Mouse (Mus musculus) myocyte (in vitro differentiated cells): ENCODE measurements around the gene Prr14.
"Not testable (repeated sequence)": the region's sequence is repeated elsewhere in the genome, so short reads cannot be mapped to it uniquely, and the experiment has no call there.

Experiments
- CEBPB ChIP-seq: IDR thresholded peaks from 2 replicates; pipeline ENCODE4 v1.6.1; 2011; ENCODE audit warnings: mild to moderate bottlenecking, moderate library complexity; ENCODE audit not compliant: poor library complexity, insufficient read depth, severe bottlenecking
- MYOG ChIP-seq, 3 experiments: IDR thresholded peaks; one replicate each; pipeline ENCODE4 v1.6.1; 2011; ENCODE audit warnings: control low read depth in 2 of 3, low read depth in 2 of 3, mild to moderate bottlenecking in 2 of 3; ENCODE audit not compliant: insufficient read length in 2 of 3, control insufficient read depth in 1 of 3, insufficient read depth in 1 of 3
- POLR2A ChIP-seq: IDR thresholded peaks from one replicate; pipeline ENCODE4 v1.6.1; 2011; ENCODE audit warnings: low read depth, mild to moderate bottlenecking, control low read depth, moderate library complexity; ENCODE audit not compliant: insufficient read length
- TCF12 ChIP-seq: IDR thresholded peaks from one replicate; pipeline ENCODE4 v1.6.1; 2011; ENCODE audit warnings: mild to moderate bottlenecking, control low read depth; ENCODE audit not compliant: poor library complexity, insufficient read depth, severe bottlenecking
- USF1 ChIP-seq: IDR thresholded peaks from one replicate; pipeline ENCODE4 v1.6.1; 2011; ENCODE audit warnings: low read depth, mild to moderate bottlenecking, control low read depth, moderate library complexity

DNA sequence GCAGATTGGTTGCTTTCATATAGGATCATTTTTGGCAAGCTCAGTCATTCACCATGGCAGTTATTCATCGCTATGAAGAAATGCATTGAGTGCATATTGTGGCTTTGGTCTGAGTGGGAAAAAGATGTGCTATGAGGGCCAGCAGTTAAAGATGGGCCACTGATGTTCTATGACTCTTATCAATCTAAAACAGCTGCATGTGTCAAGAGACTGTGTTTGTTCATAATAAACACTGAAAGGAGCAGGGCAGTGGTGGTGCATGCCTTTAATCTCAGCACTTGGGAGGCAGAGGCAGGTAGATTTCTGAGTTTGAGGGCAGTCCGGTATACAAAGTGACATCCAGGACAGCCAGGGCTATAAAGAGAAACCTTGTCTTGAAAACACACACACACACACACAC is 6.3 kb downstream of the Prr14 start:
- not testable (repeated sequence) for TF ChIP-seq USF1; POLR2A; TCF12; CEBPB; MYOG (IDR thresholded peaks at IDR 0.05; ENCODE audit: control insufficient read depth in 1 of 3, insufficient read depth in 1 of 3, insufficient read length in 2 of 3, low read depth in 2 of 3)
